Mouse (Mus musculus) lung, embryonic 14.5 days (tissue): ENCODE data around the gene Rhd. TPM values are rescaled to one million over a fixed set of nuclear protein-coding genes. Genes with fewer than 3 reads are reported as not detected.

Experiments used
- ATAC-seq: fragments of 200-750 bp; cut with Nextera tagmentation; 2 replicates; pipeline ENCODE4 v1.8.0; 2017; ENCODE audit warnings: mild to moderate bottlenecking, moderate TSS enrichment, moderate library complexity; ENCODE audit not compliant: insufficient read depth
- DNase-seq: peaks from one replicate; pipeline ENCODE4 v3.0.0-alpha.2; 2015
- H3K27ac ChIP-seq: fragments of 300-500 bp; sonication (generic); 2 replicates; pipeline ENCODE4 v1.5.1; 2014; ENCODE audit warnings: low read depth, mild to moderate bottlenecking, moderate library complexity
- H3K27me3 ChIP-seq: fragments of 300-500 bp; sonication (generic); 2 replicates; pipeline ENCODE4 v1.6.1; 2014; ENCODE audit warnings: low read length, control low read depth; ENCODE audit not compliant: insufficient read depth
- H3K36me3 ChIP-seq: fragments of 300-500 bp; sonication (generic); 2 replicates; pipeline ENCODE4 v1.6.1; 2014; ENCODE audit warnings: control low read depth; ENCODE audit not compliant: insufficient read depth
- H3K4me1 ChIP-seq: fragments of 300-500 bp; sonication (generic); 2 replicates; pipeline ENCODE4 v1.6.1; 2014; ENCODE audit warnings: antibody characterized with exemption, control low read depth; ENCODE audit not compliant: insufficient read depth
- H3K4me2 ChIP-seq: fragments of 300-500 bp; sonication (generic); 2 replicates; pipeline ENCODE4 v1.6.1; 2014; ENCODE audit warnings: mild to moderate bottlenecking
- H3K4me3 ChIP-seq: fragments of 300-500 bp; sonication (generic); 2 replicates; pipeline ENCODE4 v1.5.1; 2014; ENCODE audit warnings: low read depth, low read length
- H3K9ac ChIP-seq: fragments of 300-500 bp; sonication (generic); 2 replicates; pipeline ENCODE4 v1.6.1; 2014
- H3K9me3 ChIP-seq: fragments of 300-500 bp; sonication (generic); 2 replicates; pipeline ENCODE4 v1.6.1; 2016; ENCODE audit warnings: low read depth, low read length, control low read depth
- CTCF ChIP-seq: IDR thresholded peaks from 2 replicates; pipeline ENCODE4 v1.5.1; 2016; ENCODE audit warnings: antibody characterized with exemption, low read depth
- WGBS: fragments of 180-500 bp; shearing (Covaris S2); extraction: QIAGEN DNeasy Blood & Tissue Kit; methylation state at CpG from one replicate; pipeline ENCODE4 v1.1.7; 2014; 5-methylcytosine and 5-hydroxymethylcytosine counted together
- polyA plus RNA-seq: library from polyadenylated mRNA; unstranded; fragments of >200 nt; fragmentation: Nextera tagmentation; extraction: Ambion mirVana; gene quantifications from 2 replicates; pipeline ENCODE4 v1.2.1, GENCODE M21; 2014

The Rhd gene
- polyA plus RNA-seq, 1 experiment from 2014 or later: 1.7 TPM

DNA sequence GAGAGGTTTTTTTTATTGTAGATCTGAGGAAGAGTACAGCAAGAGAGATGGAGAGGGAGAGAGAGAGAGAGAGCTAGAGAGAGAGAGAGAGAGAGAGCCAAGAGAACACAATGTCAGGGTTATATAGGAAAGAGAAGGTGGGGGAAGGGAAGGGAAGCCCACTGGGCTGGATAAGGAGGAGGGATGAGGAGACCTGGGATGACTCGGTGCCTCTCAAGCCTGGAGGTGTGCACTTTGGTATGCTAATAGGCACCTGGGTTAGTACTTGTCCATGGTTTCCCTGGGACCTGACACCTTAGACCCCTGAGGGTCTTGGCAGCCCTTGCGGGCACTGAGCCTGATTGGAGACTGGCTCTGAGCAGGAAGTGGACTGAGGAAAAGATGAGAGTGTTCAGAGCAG lies 7.6 kb downstream of the Rhd start:
- ATAC-seq: no peak
- 0 out of 2 replicates have a peak, but pooled peaks cover 3% of the 10 kb centered on the region for H3K4me1 ChIP-seq
- WGBS: 32% methylated on average over 2 of the region's 2 CpGs
- no peaks in the 10 kb centered on the region for H3K36me3 ChIP-seq
- H3K9me3 ChIP-seq: no peaks in the 10 kb centered on the region
- no peak overlapping the region for H3K27ac ChIP-seq
- H3K9ac ChIP-seq: no peak overlapping the region
- DNase-seq: no peak
- H3K4me2 ChIP-seq: no peak overlapping the region
- no peak overlapping the region for H3K4me3 ChIP-seq
- peaks cover 22% of the 10 kb centered on the region for H3K27me3 ChIP-seq
- TF ChIP-seq CTCF: no peak

DNA sequence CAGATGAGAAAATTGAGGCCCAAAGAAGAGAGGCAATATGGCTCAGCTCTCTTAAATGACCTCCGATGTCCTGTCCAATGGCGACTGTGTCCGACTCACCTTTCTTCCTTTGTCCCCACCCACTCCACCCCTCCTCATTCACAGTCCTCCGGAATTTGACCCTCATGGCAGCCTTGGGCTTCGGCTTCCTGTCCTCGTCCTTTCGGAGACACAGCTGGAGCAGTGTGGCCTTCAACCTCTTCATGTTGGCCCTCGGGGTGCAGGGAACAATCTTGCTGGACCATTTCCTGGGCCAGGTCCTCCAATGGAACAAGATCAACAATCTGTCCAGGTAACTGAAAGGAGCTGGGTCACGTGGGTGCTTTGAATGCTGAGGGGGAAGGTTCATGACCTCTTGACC lies 11.8 kb downstream of the Rhd start:
- Histone ChIP-seq H3K9me3 (no peaks in the 10 kb centered on the region), H3K4me3 (no peak overlapping the region), H3K4me2 (no peak overlapping the region), H3K9ac (no peak overlapping the region), H3K4me1 (peaks cover 3% of the 10 kb centered on the region; the same call in 1 of the 2 replicates), H3K27me3 (no peaks in the 10 kb centered on the region), H3K36me3 (no peaks in the 10 kb centered on the region), H3K27ac (no peak overlapping the region)
- WGBS: 77% methylated on average over 9 of the region's 9 CpGs
- no peak for TF ChIP-seq CTCF
- ATAC-seq (no peak), DNase-seq (no peak)

DNA sequence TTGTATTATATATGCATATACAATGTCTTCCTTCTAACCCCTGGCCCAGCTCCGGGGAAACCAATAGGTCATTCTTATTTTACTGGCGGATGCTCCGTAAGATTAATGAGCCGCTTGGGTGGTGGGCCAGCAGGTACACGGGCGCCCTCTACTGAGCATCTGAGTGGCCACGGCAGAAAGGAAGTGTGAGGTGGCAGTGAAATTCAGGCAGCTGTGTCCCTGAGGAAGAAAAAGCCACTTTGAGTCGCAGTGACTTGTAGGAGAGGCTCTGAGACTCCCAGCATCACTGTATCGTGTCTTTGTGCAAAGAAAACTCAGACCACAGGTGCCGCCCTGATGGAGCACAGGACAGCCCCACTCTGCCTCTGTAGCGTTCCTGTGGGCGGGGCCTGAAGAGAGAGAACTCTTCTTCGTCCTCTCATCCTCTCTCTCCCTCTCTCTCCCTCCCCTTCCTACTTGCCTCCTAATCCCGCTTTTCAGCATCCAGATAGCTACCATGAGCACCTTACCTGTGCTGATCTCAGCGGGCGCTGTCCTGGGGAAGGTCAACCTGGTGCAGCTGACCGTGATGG lies 15.2 kb downstream of the Rhd start:
- 5% methylated on average over 17 of the region's 17 CpGs for WGBS
- Histone ChIP-seq H3K27ac (no peak overlapping the region), H3K4me2 (peak overlapping the region; percentile 55), H3K4me1 (peaks cover 3% of the 10 kb centered on the region; the same call in 1 of the 2 replicates), H3K4me3 (peak overlapping the region; percentile 19; the same call in 1 of the 2 replicates), H3K36me3 (no peaks in the 10 kb centered on the region), H3K9ac (no peak overlapping the region), H3K27me3 (no peaks in the 10 kb centered on the region), H3K9me3 (no peaks in the 10 kb centered on the region)
- 0 out of 2 replicates have a peak, but pooled peaks have one; percentile 21 for ATAC-seq
- peak; percentile 85 for DNase-seq
- peak; percentile 79 for TF ChIP-seq CTCF

DNA sequence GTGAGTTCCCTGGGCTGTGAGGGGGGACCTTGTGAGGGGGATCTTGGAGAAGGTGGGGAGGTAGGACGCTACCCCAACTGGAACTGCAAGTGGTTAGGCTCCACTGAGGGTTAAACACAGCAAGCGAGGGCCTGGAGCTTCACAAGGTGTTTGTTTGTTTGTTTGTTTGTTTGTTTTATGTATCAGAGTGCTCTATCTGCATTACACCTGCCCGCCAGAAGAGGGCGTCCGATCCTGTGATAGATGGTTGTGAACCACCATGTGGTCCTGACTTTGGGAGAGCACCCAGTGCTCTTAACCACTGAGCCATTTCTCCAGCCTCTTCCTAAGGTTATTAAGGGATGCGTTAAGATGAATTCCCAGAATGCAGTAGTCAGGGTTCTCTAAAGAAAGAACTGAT lies 15.7 kb downstream of the Rhd start:
- peak overlapping the region; percentile 55 for H3K4me2 ChIP-seq

GRCm38 (mm10) chr4:134883266-134883665 lies 18.9 kb downstream of the Rhd start:
- 25% methylated on average over 7 of the region's 7 CpGs for WGBS
- no peaks in the 10 kb centered on the region for H3K27me3 ChIP-seq
- ATAC-seq: no peak
- peak; percentile 62 for DNase-seq
- TF ChIP-seq CTCF: peak; percentile 74
- peaks cover 3% of the 10 kb centered on the region; the same call in 1 of the 2 replicates for H3K4me1 ChIP-seq
- H3K9me3 ChIP-seq: no peaks in the 10 kb centered on the region
- H3K9ac ChIP-seq: no peak overlapping the region
- no peaks in the 10 kb centered on the region for H3K36me3 ChIP-seq
- no peak overlapping the region for H3K4me3 ChIP-seq
- H3K27ac ChIP-seq: no peak overlapping the region
- H3K4me2 ChIP-seq: no peak overlapping the region

More for the DNA sequence above, 15.7 kb downstream of the Rhd start:
- ATAC-seq (no peak), DNase-seq (peak; percentile 38)
- Histone ChIP-seq H3K36me3 (no peaks in the 10 kb centered on the region), H3K9ac (no peak overlapping the region), H3K27ac (no peak overlapping the region), H3K4me1 (peaks cover 3% of the 10 kb centered on the region; the same call in 1 of the 2 replicates), H3K4me3 (no peak overlapping the region), H3K27me3 (no peaks in the 10 kb centered on the region), H3K9me3 (no peaks in the 10 kb centered on the region)
- TF ChIP-seq CTCF: peak; percentile 47
- WGBS: 35% methylated on average over 6 of the region's 6 CpGs

GRCm38 (mm10) chr4:134883808-134884207 lies 19.5 kb downstream of the Rhd start:
- no peak overlapping the region for H3K27ac ChIP-seq
- DNase-seq: no peak
- H3K9me3 ChIP-seq: no peaks in the 10 kb centered on the region
- no peak overlapping the region for H3K4me3 ChIP-seq
- no peak overlapping the region for H3K4me2 ChIP-seq
- H3K27me3 ChIP-seq: no peaks in the 10 kb centered on the region
- peaks cover 3% of the 10 kb centered on the region; the same call in 1 of the 2 replicates for H3K4me1 ChIP-seq
- TF ChIP-seq CTCF: no peak
- H3K36me3 ChIP-seq: no peaks in the 10 kb centered on the region
- no peak overlapping the region for H3K9ac ChIP-seq
- 87% methylated on average over 10 of the region's 10 CpGs for WGBS
- ATAC-seq: no peak

- ATAC-seq: no peak
- DNase-seq: no peak
- Histone ChIP-seq H3K4me3 (no peak overlapping the region), H3K4me1 (peaks cover under 1% of the 10 kb centered on the region; the same call in 1 of the 2 replicates), H3K36me3 (no peaks in the 10 kb centered on the region), H3K27ac (no peak overlapping the region), H3K27me3 (no peaks in the 10 kb centered on the region), H3K9ac (no peak overlapping the region), H3K9me3 (no peaks in the 10 kb centered on the region), H3K4me2 (no peak overlapping the region)
- no peak for TF ChIP-seq CTCF
- WGBS: 82% methylated on average over 4 of the region's 4 CpGs
Observed at GRCm38 (mm10) chr4:134884364-134884763, 20.0 kb downstream of the Rhd start.

DNA sequence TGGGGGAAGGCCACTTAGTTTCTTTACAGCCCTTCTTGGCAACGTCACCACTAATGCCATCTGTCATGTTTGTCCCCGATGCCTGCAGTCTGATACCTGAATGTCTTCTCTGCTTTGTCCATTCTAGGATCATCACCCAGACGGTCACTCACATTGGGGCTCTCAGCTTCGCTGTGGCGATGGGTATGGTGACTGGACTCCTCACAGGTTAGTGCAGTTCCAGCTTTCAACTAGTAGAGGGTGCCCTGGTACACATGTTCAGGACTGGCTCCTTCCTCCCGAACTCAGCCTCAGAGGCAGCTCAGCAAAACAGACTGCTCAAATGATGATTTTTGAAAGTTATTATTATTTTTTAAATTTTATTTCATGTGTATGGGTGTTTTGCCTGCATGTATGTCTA lies 27.8 kb downstream of the Rhd start:
- TF ChIP-seq CTCF: no peak

More for the DNA sequence above, 27.8 kb downstream of the Rhd start:
- H3K4me3 ChIP-seq: no peak overlapping the region
- no peaks in the 10 kb centered on the region for H3K9me3 ChIP-seq
- whole genome bisulfite sequencing: 76% methylated on average over 6 of the region's 6 CpGs
- H3K36me3 ChIP-seq: peaks cover 24% of the 10 kb centered on the region
- ATAC-seq: no peak
- H3K9ac ChIP-seq: no peak overlapping the region
- H3K27ac ChIP-seq: no peak overlapping the region
- H3K4me2 ChIP-seq: no peak overlapping the region
- H3K27me3 ChIP-seq: no peaks in the 10 kb centered on the region
- H3K4me1 ChIP-seq: no peaks in the 10 kb centered on the region
- no peak for DNase-seq
